Mouse (Mus musculus): ENCODE measurements at regions not wholly inside any gene's neighbourhood (a gene's known extent, or its start where the extent isn't known, plus 50 kb on each side); places are given as distances from the start of the nearest gene placed in this dataset.

- TF ChIP-seq CTCF (IDR thresholded peaks at IDR 0.05; ENCODE audit: extremely low read depth, insufficient read depth, insufficient read length, insufficient replicate concordance) = no peak
- no peak for TF ChIP-seq POLR2A (IDR thresholded peaks at IDR 0.05; ENCODE audit: low read depth, low read length)
Measured at GRCm38 (mm10) chr6:116912161-116912560, 195.4 kb upstream of the Tmem72 start.

All from spleen, adult 2 months (tissue).